Mouse (Mus musculus) hindbrain, embryonic 13.5 days (tissue): Measurements from ENCODE around the gene Vax1. TPM values are rescaled to one million over a fixed set of nuclear protein-coding genes. Genes with fewer than 3 reads are reported as not detected.
A peak's percentile ranks its signal among the peaks of the same experiment; 100 is the strongest.

Experiments used
- ATAC-seq: fragments of 200-750 bp; cut with Nextera tagmentation; 2 replicates; pipeline ENCODE4 v1.8.0; 2017; ENCODE audit warnings: moderate TSS enrichment; ENCODE audit not compliant: low FRiP score
- H3K27ac ChIP-seq: fragments of 300-500 bp; sonication (generic); 2 replicates; pipeline ENCODE4 v1.5.1; 2015; ENCODE audit warnings: inconsistent platforms, mild to moderate bottlenecking, moderate library complexity
- H3K27me3 ChIP-seq: fragments of 300-500 bp; sonication (generic); 2 replicates; pipeline ENCODE4 v1.6.1; 2015; ENCODE audit warnings: mild to moderate bottlenecking, inconsistent platforms
- H3K36me3 ChIP-seq: fragments of 300-500 bp; sonication (generic); 2 replicates; pipeline ENCODE4 v1.6.1; 2015; ENCODE audit warnings: mild to moderate bottlenecking, inconsistent platforms
- H3K4me1 ChIP-seq: fragments of 300-500 bp; sonication (generic); replicated peaks from 2 replicates; pipeline ENCODE4 v1.6.1; 2015; ENCODE audit warnings: inconsistent platforms
- H3K4me2 ChIP-seq: fragments of 300-500 bp; sonication (generic); 2 replicates; pipeline ENCODE4 v1.6.1; 2015; ENCODE audit warnings: inconsistent platforms, mild to moderate bottlenecking, moderate library complexity
- H3K4me3 ChIP-seq: fragments of 300-500 bp; sonication (generic); 2 replicates; pipeline ENCODE4 v1.5.1; 2015; ENCODE audit warnings: mild to moderate bottlenecking, inconsistent platforms
- H3K9ac ChIP-seq: fragments of 300-500 bp; sonication (generic); 2 replicates; pipeline ENCODE4 v1.6.1; 2015; ENCODE audit warnings: mild to moderate bottlenecking, inconsistent platforms
- H3K9me3 ChIP-seq: fragments of 300-500 bp; sonication (generic); 2 replicates; pipeline ENCODE4 v1.6.1; 2016; ENCODE audit warnings: inconsistent platforms
- WGBS: fragments of 180-500 bp; shearing (Covaris S2); methylation state at CpG from one replicate; pipeline ENCODE4 v1.1.7; 2015; 5-methylcytosine and 5-hydroxymethylcytosine counted together
- polyA plus RNA-seq: library from polyadenylated mRNA; unstranded; fragments of >200 nt; fragmentation: Nextera tagmentation; extraction: Ambion mirVana; gene quantifications from 2 replicates; pipeline ENCODE4 v1.2.1, GENCODE M21; 2015

Gene Vax1
- polyA plus RNA-seq, 1 experiment from 2014 or later = not detected

- Histone ChIP-seq H3K36me3 (no peaks in the 10 kb centered on the region), H3K9ac (no peak overlapping the region), H3K4me2 (no peak overlapping the region), H3K9me3 (no peaks in the 10 kb centered on the region), H3K4me1 (peaks cover 6% of the 10 kb centered on the region; the same call in 1 of the 2 replicates), H3K27ac (no peak overlapping the region), H3K4me3 (no peak overlapping the region), H3K27me3 (peaks cover 95% of the 10 kb centered on the region)
- WGBS = 0% methylated on average over 8 of the region's 8 CpGs
- no peak for ATAC-seq
These were observed 20.7 kb upstream of the Vax1 start for GRCm38 (mm10) chr19:59190431-59191122.

- Histone ChIP-seq H3K4me3 (no peak overlapping the region), H3K27ac (no peak overlapping the region), H3K9me3 (no peaks in the 10 kb centered on the region), H3K27me3 (peaks cover 91% of the 10 kb centered on the region), H3K9ac (no peak overlapping the region), H3K36me3 (no peaks in the 10 kb centered on the region), H3K4me1 (peaks cover 2% of the 10 kb centered on the region; the same call in 1 of the 2 replicates), H3K4me2 (no peak overlapping the region)
- WGBS = 9% methylated on average over 4 of the region's 4 CpGs
- no peak for ATAC-seq
These were observed 19.1 kb upstream of the Vax1 start for GRCm38 (mm10) chr19:59188981-59189380.

GRCm38 (mm10) chr19:59184000-59184399 is 14.1 kb upstream of the Vax1 start:
- 56% methylated on average over 3 of the region's 3 CpGs for WGBS
- no peak overlapping the region for H3K4me2 ChIP-seq
- no peaks in the 10 kb centered on the region for H3K9me3 ChIP-seq
- no peaks in the 10 kb centered on the region for H3K4me1 ChIP-seq
- no peak overlapping the region for H3K4me3 ChIP-seq
- ATAC-seq = no peak
- H3K9ac ChIP-seq = no peak overlapping the region
- no peak overlapping the region for H3K27ac ChIP-seq
- peaks cover 90% of the 10 kb centered on the region for H3K27me3 ChIP-seq
- no peaks in the 10 kb centered on the region for H3K36me3 ChIP-seq

GRCm38 (mm10) chr19:59173341-59174015 is 3.6 kb upstream of the Vax1 start:
- 8% methylated on average over 6 of the region's 6 CpGs for WGBS
- peaks cover 100% of the 10 kb centered on the region for H3K27me3 ChIP-seq

GRCm38 (mm10) chr19:59172781-59173180 is 2.9 kb upstream of the Vax1 start:
- no peak for ATAC-seq
- under 1% methylated on average over 3 of the region's 3 CpGs for WGBS

More at GRCm38 (mm10) chr19:59173341-59174015, 3.6 kb upstream of the Vax1 start:
- no peaks in the 10 kb centered on the region for H3K9me3 ChIP-seq
- no peaks in the 10 kb centered on the region for H3K36me3 ChIP-seq
- no peak for ATAC-seq
- H3K4me3 ChIP-seq = no peak overlapping the region
- no peak overlapping the region for H3K4me2 ChIP-seq
- no peak overlapping the region for H3K9ac ChIP-seq
- H3K27ac ChIP-seq = no peak overlapping the region
- H3K4me1 ChIP-seq = peaks cover 20% of the 10 kb centered on the region

GRCm38 (mm10) chr19:59171871-59172245 is 2.0 kb upstream of the Vax1 start:
- Histone ChIP-seq H3K36me3 (no peaks in the 10 kb centered on the region), H3K4me3 (no peak overlapping the region), H3K4me1 (peaks cover 20% of the 10 kb centered on the region), H3K27me3 (peaks cover 100% of the 10 kb centered on the region), H3K9me3 (no peaks in the 10 kb centered on the region), H3K9ac (no peak overlapping the region), H3K4me2 (0 out of 2 replicates have a peak overlapping the region, but pooled peaks have one; percentile 25), H3K27ac (no peak overlapping the region)
- ATAC-seq = no peak
- WGBS = under 1% methylated on average over 19 of the region's 19 CpGs

More at GRCm38 (mm10) chr19:59172781-59173180, 2.9 kb upstream of the Vax1 start:
- H3K4me1 ChIP-seq = peaks cover 20% of the 10 kb centered on the region
- H3K9me3 ChIP-seq = no peaks in the 10 kb centered on the region
- no peak overlapping the region for H3K4me3 ChIP-seq
- H3K27me3 ChIP-seq = peaks cover 100% of the 10 kb centered on the region
- no peak overlapping the region for H3K27ac ChIP-seq
- no peaks in the 10 kb centered on the region for H3K36me3 ChIP-seq
- H3K4me2 ChIP-seq = no peak overlapping the region
- no peak overlapping the region for H3K9ac ChIP-seq

- peaks cover 100% of the 10 kb centered on the region for H3K27me3 ChIP-seq
- WGBS = under 1% methylated on average over 34 of the region's 38 CpGs
- H3K27ac ChIP-seq = no peak overlapping the region
- H3K4me3 ChIP-seq = no peak overlapping the region; the same call in 1 of the 2 replicates
- H3K4me1 ChIP-seq = peaks cover 26% of the 10 kb centered on the region
- peak overlapping the region; percentile 25; the same call in 1 of the 2 replicates for H3K4me2 ChIP-seq
- H3K9me3 ChIP-seq = no peaks in the 10 kb centered on the region
- no peak; the same call in 1 of the 2 replicates for ATAC-seq
- H3K9ac ChIP-seq = no peak overlapping the region
- H3K36me3 ChIP-seq = no peaks in the 10 kb centered on the region
These were observed 1.5 kb upstream of the Vax1 start for GRCm38 (mm10) chr19:59171151-59171870.

GRCm38 (mm10) chr19:59170766-59171095 is 875 bp upstream of the Vax1 start:
- H3K4me1 ChIP-seq = peaks cover 28% of the 10 kb centered on the region

GRCm38 (mm10) chr19:59169143-59169935 is 517 bp downstream of the Vax1 start:
- H3K36me3 ChIP-seq = no peaks in the 10 kb centered on the region
- no peak for ATAC-seq
- peaks cover 28% of the 10 kb centered on the region for H3K4me1 ChIP-seq
- H3K4me3 ChIP-seq = peak overlapping the region; percentile 14
- H3K27me3 ChIP-seq = peaks cover 100% of the 10 kb centered on the region
- H3K4me2 ChIP-seq = peak overlapping the region; percentile 34
- H3K27ac ChIP-seq = no peak overlapping the region
- WGBS = under 1% methylated on average over 61 of the region's 65 CpGs
- no peak overlapping the region for H3K9ac ChIP-seq
- no peaks in the 10 kb centered on the region for H3K9me3 ChIP-seq

More at GRCm38 (mm10) chr19:59170766-59171095, 875 bp upstream of the Vax1 start:
- H3K9ac ChIP-seq = no peak overlapping the region
- 0% methylated on average over 5 of the region's 6 CpGs for WGBS
- no peaks in the 10 kb centered on the region for H3K36me3 ChIP-seq
- no peak overlapping the region for H3K4me2 ChIP-seq
- H3K27ac ChIP-seq = no peak overlapping the region
- ATAC-seq = no peak
- H3K4me3 ChIP-seq = no peak overlapping the region
- H3K27me3 ChIP-seq = peaks cover 100% of the 10 kb centered on the region
- no peaks in the 10 kb centered on the region for H3K9me3 ChIP-seq

GRCm38 (mm10) chr19:59168386-59168905 is 1.4 kb downstream of the Vax1 start:
- no peak overlapping the region for H3K4me3 ChIP-seq
- peaks cover 28% of the 10 kb centered on the region for H3K4me1 ChIP-seq
- 3% methylated on average over 17 of the region's 17 CpGs for WGBS
- H3K27ac ChIP-seq = no peak overlapping the region
- no peak for ATAC-seq
- H3K4me2 ChIP-seq = no peak overlapping the region
- H3K27me3 ChIP-seq = peaks cover 100% of the 10 kb centered on the region
- no peaks in the 10 kb centered on the region for H3K9me3 ChIP-seq
- H3K36me3 ChIP-seq = no peaks in the 10 kb centered on the region
- no peak overlapping the region for H3K9ac ChIP-seq

- no peak for ATAC-seq
- H3K27ac ChIP-seq = no peak overlapping the region
- no peak overlapping the region for H3K4me2 ChIP-seq
These were observed 2.0 kb downstream of the Vax1 start for GRCm38 (mm10) chr19:59167871-59168270.

More at GRCm38 (mm10) chr19:59167871-59168270, 2.0 kb downstream of the Vax1 start:
- no peaks in the 10 kb centered on the region for H3K36me3 ChIP-seq
- H3K9me3 ChIP-seq = no peaks in the 10 kb centered on the region
- H3K4me3 ChIP-seq = no peak overlapping the region
- H3K27me3 ChIP-seq = peaks cover 100% of the 10 kb centered on the region
- H3K9ac ChIP-seq = no peak overlapping the region
- peaks cover 28% of the 10 kb centered on the region for H3K4me1 ChIP-seq
- WGBS = 13% methylated on average over 5 of the region's 5 CpGs
